Mouse (Mus musculus): ENCODE data around the gene Oxa1l.

Gene Oxa1l

DNA sequence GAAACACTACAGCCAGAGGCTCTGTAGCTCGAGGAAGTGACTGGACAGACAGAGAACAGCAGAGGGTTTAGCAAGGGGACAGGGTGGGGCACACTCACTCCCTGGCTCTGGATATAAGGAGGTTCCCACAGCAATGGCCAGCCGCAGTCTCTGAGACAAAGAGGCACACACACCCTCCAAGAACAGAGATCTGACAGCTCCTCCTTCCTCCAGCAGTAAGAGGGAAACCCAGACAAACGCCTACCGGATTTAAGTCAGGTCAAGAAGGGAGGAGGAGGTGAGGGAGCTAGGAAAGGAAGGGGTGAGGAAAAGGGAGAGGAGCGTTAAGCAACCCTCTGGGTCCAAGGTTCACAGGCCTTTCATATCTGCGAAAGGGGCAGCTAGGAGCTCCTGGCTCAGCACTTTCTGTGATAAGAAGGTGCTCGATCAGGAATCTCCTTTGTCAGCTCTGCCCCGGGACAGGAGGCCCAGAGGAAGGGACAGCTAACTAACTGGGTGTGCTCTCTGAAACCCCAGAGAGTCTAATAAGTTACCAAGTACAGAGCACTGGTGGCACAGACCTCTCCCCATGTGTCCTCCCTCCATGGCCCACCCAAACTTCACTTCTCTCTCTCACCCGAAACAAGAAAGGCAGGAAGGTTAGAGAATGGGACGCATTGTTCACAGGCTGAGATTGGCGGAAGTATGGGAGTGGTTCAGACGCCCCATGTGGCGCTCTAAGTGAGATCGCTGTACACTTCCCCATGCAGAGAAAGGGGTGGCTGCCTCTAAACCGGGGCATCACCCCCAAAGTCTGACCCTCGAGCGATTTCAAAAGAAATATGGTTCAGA, 49.6 kb downstream of the Oxa1l start:
- DNase-seq (ENCODE audit: low spot score in 2 of 2), result no peak

GRCm38 (mm10) chr14:54412000-54412576, 51.5 kb downstream of the Oxa1l start:
- DNase-seq (ENCODE audit: low spot score in 2 of 2), result no peak

DNA sequence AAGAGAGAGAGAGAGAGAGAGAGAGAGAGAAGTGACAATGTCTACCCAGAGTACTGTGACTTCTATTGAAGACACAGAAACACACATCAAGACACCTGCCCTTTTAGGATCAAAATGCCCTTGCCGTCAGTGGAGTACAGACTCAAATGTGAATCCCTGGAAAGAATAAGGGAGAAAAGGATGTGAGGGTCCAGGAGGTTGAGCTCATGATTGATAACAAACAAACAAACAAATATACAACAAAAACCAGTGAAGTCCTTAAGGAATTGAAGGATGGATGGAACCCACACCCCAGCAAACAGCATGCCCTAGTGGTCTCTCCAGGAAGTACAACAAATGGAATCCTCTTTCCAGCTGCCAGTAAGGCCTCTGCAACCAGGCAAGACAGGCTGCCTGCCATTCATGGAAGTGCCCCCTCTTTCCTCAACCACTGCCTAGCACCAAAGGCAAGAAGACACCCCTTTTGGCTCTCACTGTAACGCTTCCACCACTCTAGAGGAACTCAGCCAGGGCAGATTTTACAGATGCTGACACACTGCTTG, 52.1 kb downstream of the Oxa1l start:
- DNase-seq (ENCODE audit: low spot score in 2 of 2), result peak in 1 of 2 experiments; percentile 47

DNA sequence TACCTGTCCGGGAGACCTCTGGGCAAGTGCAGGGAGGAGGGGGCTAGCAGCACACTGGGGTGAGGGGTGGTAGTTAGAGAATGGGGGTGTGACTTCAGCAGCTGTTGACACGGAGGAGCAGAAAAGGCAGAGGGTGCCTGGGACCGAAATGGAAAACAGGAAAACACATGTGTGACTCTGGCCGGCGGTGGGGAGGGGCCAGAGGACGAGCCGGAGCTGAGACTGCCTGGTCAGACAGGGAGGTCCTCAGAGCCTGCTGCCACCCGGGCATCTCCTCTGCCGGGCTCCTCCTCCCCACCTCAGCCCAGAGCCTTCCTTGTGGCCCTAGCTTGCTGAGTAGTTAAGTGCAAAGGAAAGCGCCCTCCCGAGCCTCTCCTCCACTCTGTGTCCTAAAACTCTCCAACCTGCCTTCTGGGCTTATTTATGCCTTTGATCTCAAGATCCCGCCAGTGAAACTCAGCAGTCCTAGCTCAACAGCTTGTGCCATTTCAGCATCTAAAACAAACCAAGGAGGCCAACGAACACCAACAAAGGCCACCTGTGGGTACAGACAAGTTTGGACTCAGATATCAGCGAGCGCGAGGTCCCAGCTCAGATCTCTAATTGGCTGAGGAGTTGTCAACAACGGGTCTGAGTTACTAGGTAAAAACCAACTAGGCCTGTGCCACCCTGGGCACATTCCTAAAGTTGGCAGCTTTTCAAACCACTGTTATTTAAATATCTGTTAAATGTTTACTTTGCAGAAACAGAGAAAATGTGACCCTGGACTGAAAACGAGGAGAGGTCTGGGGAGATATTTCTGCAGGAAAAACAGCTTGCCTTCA, 53.5 kb downstream of the Oxa1l start:
- no peak for DNase-seq (ENCODE audit: low spot score in 2 of 2)

GRCm38 (mm10) chr14:54415241-54416020, 54.8 kb downstream of the Oxa1l start:
- no peak for DNase-seq (ENCODE audit: low spot score in 2 of 2)

- DNase-seq (ENCODE audit: low spot score in 2 of 2), result no peak
Observed at GRCm38 (mm10) chr14:54416229-54416775, 55.7 kb downstream of the Oxa1l start.

GRCm38 (mm10) chr14:54416830-54417229, 56.2 kb downstream of the Oxa1l start:
- no peak for DNase-seq (ENCODE audit: low spot score in 2 of 2)

DNA sequence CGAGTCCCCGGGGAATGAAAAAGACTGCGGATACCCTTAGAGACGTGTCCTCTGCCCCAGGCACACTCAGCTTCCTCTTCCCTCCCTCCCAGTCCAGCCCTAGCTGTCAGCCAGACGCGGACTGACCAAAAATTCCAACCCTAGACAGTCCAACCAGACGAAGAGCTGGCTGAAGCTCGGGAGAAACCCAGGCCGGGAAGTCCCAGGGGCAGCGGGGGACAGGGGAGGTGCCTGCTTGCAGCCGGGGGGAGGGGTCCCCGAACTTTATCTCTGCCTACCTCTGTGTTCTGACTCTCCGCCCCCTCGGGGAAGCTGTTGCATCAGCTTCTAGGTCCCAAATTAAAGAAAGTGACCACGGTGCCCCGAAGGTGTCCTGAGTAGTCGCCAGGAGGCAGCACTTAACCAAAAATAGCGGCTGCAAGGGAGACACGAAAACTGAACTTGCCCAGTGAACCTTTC, 57.0 kb downstream of the Oxa1l start, which contains the start of gene Slc7a7:
Slc7a7 (minus strand) TSS at position 158 of the 459 bp plus-strand sequence.
- DNase-seq (ENCODE audit: low spot score in 2 of 2), result no peak
